Mouse (Mus musculus): ENCODE data around the gene Wipf3.

DNA sequence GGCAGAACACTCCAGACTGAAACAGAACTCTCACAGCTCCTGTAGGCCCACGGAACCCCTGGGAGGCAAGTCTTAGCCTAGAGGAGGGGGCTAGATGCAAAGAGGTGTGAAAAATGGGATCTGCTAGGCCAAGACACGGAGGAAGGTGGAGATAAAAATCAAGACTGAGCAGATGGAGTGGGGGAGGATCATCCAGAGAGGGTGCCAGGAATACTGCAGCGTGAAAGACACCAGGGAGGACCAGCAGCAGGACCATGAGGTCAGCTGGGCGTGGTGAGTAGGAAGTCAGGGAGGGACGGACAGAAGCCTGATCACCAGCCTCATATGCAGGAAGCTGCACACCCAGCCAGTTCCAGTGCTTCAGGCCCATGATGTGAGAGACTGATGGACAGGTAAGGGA lies 89.4 kb downstream of the Wipf3 start:
- TF ChIP-seq CTCF (IDR thresholded peaks at IDR 0.05) (no peak), EP300 (IDR thresholded peaks at IDR 0.05) (no peak)

Data from lung, postnatal 0 days (tissue).